Mouse (Mus musculus) myocyte (in vitro differentiated cells): Measurements from ENCODE around the gene Qrich2. TPM values are rescaled to one million over a fixed set of nuclear protein-coding genes. Genes with fewer than 3 reads are reported as not detected.

Experiments used
- H3K27me3 ChIP-seq: one replicate; pipeline ENCODE4 v1.6.1; 2011; ENCODE audit not compliant: control insufficient read depth, insufficient read depth, insufficient read length
- H3K36me3 ChIP-seq: one replicate; pipeline ENCODE4 v1.6.1; 2011; ENCODE audit not compliant: control insufficient read depth, insufficient read depth
- H3K4me2 ChIP-seq: one replicate; pipeline ENCODE4 v1.6.1; 2011; ENCODE audit warnings: low read depth, control low read depth
- H3K4me3 ChIP-seq: one replicate; pipeline ENCODE4 v1.5.1; 2011; ENCODE audit warnings: mild to moderate bottlenecking, control low read depth, moderate library complexity
- H3K79me2 ChIP-seq: one replicate; pipeline ENCODE4 v1.6.1; 2011; ENCODE audit not compliant: control insufficient read depth, insufficient read depth
- H3ac ChIP-seq: one replicate; pipeline ENCODE4 v1.6.1; 2011; ENCODE audit not compliant: control insufficient read depth, insufficient read length
- CEBPB ChIP-seq: IDR thresholded peaks from 2 replicates; pipeline ENCODE4 v1.6.1; 2011; ENCODE audit warnings: mild to moderate bottlenecking, moderate library complexity; ENCODE audit not compliant: poor library complexity, insufficient read depth, severe bottlenecking
- E2F4 ChIP-seq: IDR thresholded peaks from one replicate; pipeline ENCODE4 v1.6.1; 2011; ENCODE audit warnings: mild to moderate bottlenecking, control low read depth, moderate library complexity; ENCODE audit not compliant: insufficient read depth
- MAX ChIP-seq: IDR thresholded peaks from one replicate; pipeline ENCODE4 v1.6.1; 2011; ENCODE audit warnings: low read depth, mild to moderate bottlenecking, control low read depth
- MYOD1 ChIP-seq, 3 experiments: IDR thresholded peaks; one replicate each; pipeline ENCODE4 v1.6.1; 2011; ENCODE audit warnings: control low read depth in 2 of 3, low read depth in 2 of 3, mild to moderate bottlenecking in 2 of 3, moderate library complexity in 1 of 3; ENCODE audit not compliant: insufficient read length in 2 of 3, control insufficient read depth in 1 of 3
- MYOG ChIP-seq, 3 experiments: IDR thresholded peaks; one replicate each; pipeline ENCODE4 v1.6.1; 2011; ENCODE audit warnings: control low read depth in 2 of 3, low read depth in 2 of 3, mild to moderate bottlenecking in 2 of 3; ENCODE audit not compliant: insufficient read length in 2 of 3, control insufficient read depth in 1 of 3, insufficient read depth in 1 of 3
- POLR2A ChIP-seq: IDR thresholded peaks from one replicate; pipeline ENCODE4 v1.6.1; 2011; ENCODE audit warnings: low read depth, mild to moderate bottlenecking, control low read depth, moderate library complexity; ENCODE audit not compliant: insufficient read length
- POLR2AphosphoS2 ChIP-seq: IDR thresholded peaks from one replicate; pipeline ENCODE4 v1.6.1; 2011; ENCODE audit warnings: low read depth, control low read depth; ENCODE audit not compliant: insufficient read length
- REST ChIP-seq: IDR thresholded peaks from one replicate; pipeline ENCODE4 v1.6.1; 2011; ENCODE audit warnings: mild to moderate bottlenecking, control low read depth, moderate library complexity; ENCODE audit not compliant: insufficient read depth, insufficient read length
- SRF ChIP-seq: IDR thresholded peaks from one replicate; pipeline ENCODE4 v1.6.1; 2011; ENCODE audit warnings: low read depth; ENCODE audit not compliant: control insufficient read depth, insufficient read length
- TCF12 ChIP-seq: IDR thresholded peaks from one replicate; pipeline ENCODE4 v1.6.1; 2011; ENCODE audit warnings: mild to moderate bottlenecking, control low read depth; ENCODE audit not compliant: poor library complexity, insufficient read depth, severe bottlenecking
- TCF3 ChIP-seq: IDR thresholded peaks from one replicate; pipeline ENCODE4 v1.6.1; 2011; ENCODE audit warnings: low read depth, control low read depth; ENCODE audit not compliant: insufficient read length
- USF1 ChIP-seq: IDR thresholded peaks from one replicate; pipeline ENCODE4 v1.6.1; 2011; ENCODE audit warnings: low read depth, mild to moderate bottlenecking, control low read depth, moderate library complexity
- polyA plus RNA-seq: library from polyadenylated mRNA; unstranded; fragments of >200 nt; fragmentation: generic; extraction: Trizol; gene quantifications from one replicate; pipeline ENCODE4 v1.2.1, GENCODE M21; 2012; ENCODE audit warnings: missing spikeins

Qrich2 gene
- polyA plus RNA-seq: not detected

DNA sequence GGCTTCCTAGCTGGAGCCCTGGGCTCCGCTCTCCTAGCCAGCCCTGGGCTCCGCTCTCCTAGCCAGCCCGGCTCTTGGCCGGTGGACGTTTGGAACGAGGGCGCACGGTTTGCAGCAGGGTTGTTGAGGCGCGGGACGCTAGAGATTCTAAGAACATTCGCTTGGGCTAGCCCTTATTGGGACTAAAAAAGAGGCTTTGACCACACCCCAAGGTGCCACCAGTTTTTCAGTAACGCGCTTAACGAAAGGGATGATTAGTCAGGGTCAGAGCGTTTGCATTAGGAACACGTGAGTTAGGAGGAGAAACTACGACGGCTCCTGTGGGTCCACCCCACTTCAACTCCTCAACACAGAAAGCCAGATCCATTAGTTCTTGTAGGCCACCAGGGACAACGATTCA is at the start of gene Qrich2:
Qrich2 (minus strand) TSS at position 101 of the 400 bp plus-strand sequence.
- Histone ChIP-seq H3K36me3 (no peaks in the 10 kb centered on the region), H3K79me2 (no peaks in the 10 kb centered on the region), H3K4me2 (no peak within 1 kb of the TSS), H3K27me3 (no peaks in the 10 kb centered on the region), H3ac (no peak within 1 kb of the TSS), H3K4me3 (no peak within 1 kb of the TSS)
- no peak for TF ChIP-seq CEBPB
- no peak for TF ChIP-seq SRF
- no peak for TF ChIP-seq MAX
- no peak for TF ChIP-seq TCF12

GRCm38 (mm10) chr11:116515330-116516020 is 49.4 kb upstream of the Qrich2 start:
- Histone ChIP-seq H3K4me2 (no peak overlapping the region), H3K4me3 (no peak overlapping the region), H3ac (no peak overlapping the region), H3K79me2 (no peaks in the 10 kb centered on the region), H3K27me3 (no peaks in the 10 kb centered on the region), H3K36me3 (no peaks in the 10 kb centered on the region)
- TF ChIP-seq POLR2A (no peak), USF1 (no peak), MAX (no peak), SRF (no peak), TCF3 (no peak), MYOG (IDR thresholded peaks at IDR 0.05; ENCODE audit: control insufficient read depth in 1 of 3, insufficient read depth in 1 of 3, insufficient read length in 2 of 3, low read depth in 2 of 3) (no peak), POLR2AphosphoS2 (no peak), CEBPB (no peak), TCF12 (no peak), E2F4 (no peak), MYOD1 (IDR thresholded peaks at IDR 0.05; ENCODE audit: control insufficient read depth in 1 of 3, insufficient read length in 2 of 3, low read depth in 2 of 3) (no peak), REST (no peak)

DNA sequence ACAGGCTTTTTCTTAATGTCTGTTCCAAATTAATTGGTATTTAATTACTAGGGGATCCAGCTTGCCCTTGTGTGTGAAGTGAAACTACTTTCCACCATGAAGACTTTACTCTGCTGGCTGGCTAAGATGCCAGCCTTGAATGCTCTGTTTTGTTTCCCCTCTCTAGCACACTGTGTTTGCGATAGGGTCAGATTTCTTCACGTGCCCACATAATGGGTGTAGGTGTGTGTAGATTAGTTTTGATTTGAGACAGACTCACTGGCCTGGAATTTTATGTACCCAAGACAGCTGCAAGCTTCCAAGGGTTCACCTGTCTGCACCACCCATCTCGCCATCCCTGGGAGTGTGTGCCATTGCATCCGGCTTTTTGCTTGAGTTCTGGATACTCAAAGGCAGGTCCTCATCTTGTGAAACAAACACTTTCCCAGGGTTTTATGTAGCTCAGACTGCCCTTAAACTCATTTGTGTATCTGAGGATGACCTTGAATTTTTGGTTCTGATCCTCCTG is 47.5 kb upstream of the Qrich2 start:
- Histone ChIP-seq H3K27me3 (no peaks in the 10 kb centered on the region), H3K4me2 (no peak overlapping the region), H3K4me3 (no peak overlapping the region), H3K79me2 (no peaks in the 10 kb centered on the region), H3K36me3 (no peaks in the 10 kb centered on the region), H3ac (no peak overlapping the region)
- no peak for TF ChIP-seq TCF3
- no peak for TF ChIP-seq POLR2AphosphoS2
- TF ChIP-seq MAX: no peak
- no peak for TF ChIP-seq E2F4
- peak in 1 of 3 experiments; percentile 83 for TF ChIP-seq MYOD1 (IDR thresholded peaks at IDR 0.05; ENCODE audit: control insufficient read depth in 1 of 3, insufficient read length in 2 of 3, low read depth in 2 of 3)
- TF ChIP-seq USF1: no peak
- TF ChIP-seq SRF: no peak
- peak in 1 of 3 experiments; percentile 81 for TF ChIP-seq MYOG (IDR thresholded peaks at IDR 0.05; ENCODE audit: control insufficient read depth in 1 of 3, insufficient read depth in 1 of 3, insufficient read length in 2 of 3, low read depth in 2 of 3)
- peak; percentile 30 for TF ChIP-seq TCF12
- no peak for TF ChIP-seq REST
- no peak for TF ChIP-seq POLR2A
- no peak for TF ChIP-seq CEBPB

DNA sequence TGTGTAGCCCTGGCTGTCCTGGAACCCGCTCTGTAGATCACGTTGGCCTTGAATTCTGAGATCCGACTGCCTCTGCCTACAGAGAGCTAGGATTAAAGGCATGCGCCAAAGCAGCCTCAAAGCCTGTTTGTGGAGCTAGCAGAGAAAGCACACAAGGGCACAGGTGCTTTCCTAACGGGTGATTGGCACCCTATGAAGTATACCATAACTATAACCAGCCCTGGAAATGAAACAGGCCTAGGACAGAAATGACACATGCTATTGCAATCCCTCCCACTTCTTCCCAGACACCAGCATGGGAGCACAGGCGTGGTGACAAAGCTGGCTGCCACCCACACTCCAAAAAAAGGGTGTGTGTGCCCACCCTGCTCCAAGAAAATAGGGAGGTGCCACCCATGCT is 46.9 kb upstream of the Qrich2 start:
- Histone ChIP-seq H3K4me2 (no peak overlapping the region), H3K27me3 (no peaks in the 10 kb centered on the region), H3ac (no peak overlapping the region), H3K36me3 (no peaks in the 10 kb centered on the region), H3K79me2 (no peaks in the 10 kb centered on the region), H3K4me3 (no peak overlapping the region)
- TF ChIP-seq MAX: no peak
- no peak for TF ChIP-seq USF1
- no peak for TF ChIP-seq REST
- TF ChIP-seq MYOD1 (IDR thresholded peaks at IDR 0.05; ENCODE audit: control insufficient read depth in 1 of 3, insufficient read length in 2 of 3, low read depth in 2 of 3): peak in 1 of 3 experiments; percentile 57
- TF ChIP-seq SRF: no peak
- TF ChIP-seq MYOG (IDR thresholded peaks at IDR 0.05; ENCODE audit: control insufficient read depth in 1 of 3, insufficient read depth in 1 of 3, insufficient read length in 2 of 3, low read depth in 2 of 3): peak in 1 of 3 experiments; percentile 22
- TF ChIP-seq TCF12: no peak

- no peaks in the 10 kb centered on the region for H3K79me2 ChIP-seq
- H3K4me2 ChIP-seq: no peak overlapping the region
- TF ChIP-seq SRF (no peak), POLR2AphosphoS2 (no peak), TCF12 (no peak), USF1 (no peak), POLR2A (no peak), MYOG (IDR thresholded peaks at IDR 0.05; ENCODE audit: control insufficient read depth in 1 of 3, insufficient read depth in 1 of 3, insufficient read length in 2 of 3, low read depth in 2 of 3) (no peak), REST (no peak), MYOD1 (IDR thresholded peaks at IDR 0.05; ENCODE audit: control insufficient read depth in 1 of 3, insufficient read length in 2 of 3, low read depth in 2 of 3) (no peak)
- H3K27me3 ChIP-seq: no peaks in the 10 kb centered on the region
- no peak overlapping the region for H3K4me3 ChIP-seq
- no peaks in the 10 kb centered on the region for H3K36me3 ChIP-seq
- no peak overlapping the region for H3ac ChIP-seq
Measured at GRCm38 (mm10) chr11:116512154-116512553, 46.1 kb upstream of the Qrich2 start.
